Mouse (Mus musculus) midbrain, postnatal 0 days (tissue): ENCODE measurements at regions not wholly inside any gene's neighbourhood (a gene's known extent, or its start where the extent isn't known, plus 50 kb on each side); places are given as distances from the start of the nearest gene placed in this dataset.
A peak's percentile ranks its signal among the peaks of the same experiment; 100 is the strongest.
"Not testable (repeated sequence)": the region's sequence is repeated elsewhere in the genome, so short reads cannot be mapped to it uniquely, and the experiment has no call there.

ENCODE experiments used
- ATAC-seq: fragments of 200-750 bp; cut with Nextera tagmentation; 2 replicates; pipeline ENCODE4 v1.8.0; 2017; ENCODE audit warnings: moderate number of reproducible peaks, mild to moderate bottlenecking, moderate TSS enrichment, moderate library complexity; ENCODE audit not compliant: low FRiP score
- DNase-seq: peaks from one replicate; pipeline ENCODE4 v3.0.0-alpha.2; 2015; ENCODE audit warnings: low spot score
- H3K27ac ChIP-seq: fragments of 300-500 bp; sonication (generic); 2 replicates; pipeline ENCODE4 v1.5.1; 2014; ENCODE audit warnings: low read depth, mild to moderate bottlenecking, low read length, mixed read lengths
- H3K27me3 ChIP-seq: fragments of 300-500 bp; sonication (generic); 2 replicates; pipeline ENCODE4 v1.6.1; 2014; ENCODE audit warnings: low read length, control low read depth, mixed read lengths; ENCODE audit not compliant: insufficient read depth
- H3K36me3 ChIP-seq: fragments of 300-500 bp; sonication (generic); 2 replicates; pipeline ENCODE4 v1.6.1; 2014; ENCODE audit warnings: low read length, control low read depth, mixed read lengths; ENCODE audit not compliant: insufficient read depth
- H3K4me1 ChIP-seq: fragments of 300-500 bp; sonication (generic); 2 replicates; pipeline ENCODE4 v1.6.1; 2014; ENCODE audit warnings: mild to moderate bottlenecking, control low read depth, antibody characterized with exemption, low read length, mixed read lengths; ENCODE audit not compliant: insufficient read depth
- H3K4me2 ChIP-seq: fragments of 300-500 bp; sonication (generic); 2 replicates; pipeline ENCODE4 v1.6.1; 2014; ENCODE audit warnings: low read depth, mild to moderate bottlenecking, low read length, mixed read lengths; ENCODE audit not compliant: poor library complexity, severe bottlenecking
- H3K4me3 ChIP-seq: fragments of 300-500 bp; sonication (generic); 2 replicates; pipeline ENCODE4 v1.5.1; 2014; ENCODE audit warnings: low read depth, mild to moderate bottlenecking, low read length, moderate library complexity
- H3K9ac ChIP-seq: fragments of 300-500 bp; sonication (generic); replicated peaks from 2 replicates; pipeline ENCODE4 v1.6.1; 2014; ENCODE audit warnings: mild to moderate bottlenecking, low read length, moderate library complexity, mixed read lengths; ENCODE audit not compliant: poor library complexity, severe bottlenecking
- H3K9me3 ChIP-seq: fragments of 300-500 bp; sonication (generic); 2 replicates; pipeline ENCODE4 v1.6.1; 2016; ENCODE audit warnings: low read length, control low read depth
- CTCF ChIP-seq: IDR thresholded peaks from 2 replicates; pipeline ENCODE4 v1.5.1; 2016; ENCODE audit warnings: antibody characterized with exemption, mild to moderate bottlenecking
- WGBS: fragments of 180-500 bp; shearing (Covaris S2); extraction: QIAGEN DNeasy Blood & Tissue Kit; methylation state at CpG from one replicate; pipeline ENCODE4 v1.1.7; 2014; 5-methylcytosine and 5-hydroxymethylcytosine counted together

DNA sequence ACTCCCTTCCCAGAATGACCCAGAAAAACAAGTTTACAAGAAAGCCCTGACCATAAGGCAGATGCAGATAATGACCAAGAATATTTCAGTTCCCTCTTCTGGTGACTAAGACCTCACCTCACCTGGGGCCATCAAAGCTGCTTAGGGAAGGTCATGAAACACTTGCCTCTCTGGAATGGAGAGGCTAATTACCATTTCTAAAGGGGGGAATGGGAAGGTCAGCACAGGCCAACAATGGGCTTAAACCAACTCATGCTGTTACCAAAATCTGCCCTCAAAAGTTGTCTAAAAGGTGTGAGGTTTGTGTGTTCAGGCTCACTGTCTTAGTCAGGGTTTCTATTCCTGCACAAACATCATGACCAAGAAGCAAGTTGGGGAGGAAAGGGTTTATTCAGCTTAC, 123.0 kb downstream of the Sgo2b start:
- no peaks in the 10 kb centered on the region for H3K27me3 ChIP-seq
- no peak for TF ChIP-seq CTCF
- ATAC-seq, result no peak
- H3K36me3 ChIP-seq, result no peaks in the 10 kb centered on the region
- H3K9me3 ChIP-seq, result no peaks in the 10 kb centered on the region
- no peak for DNase-seq
- H3K4me2 ChIP-seq, result no peak overlapping the region
- H3K4me1 ChIP-seq, result no peaks in the 10 kb centered on the region
- H3K4me3 ChIP-seq, result no peak overlapping the region
- H3K27ac ChIP-seq, result no peak overlapping the region
- H3K9ac ChIP-seq, result no peak overlapping the region

DNA sequence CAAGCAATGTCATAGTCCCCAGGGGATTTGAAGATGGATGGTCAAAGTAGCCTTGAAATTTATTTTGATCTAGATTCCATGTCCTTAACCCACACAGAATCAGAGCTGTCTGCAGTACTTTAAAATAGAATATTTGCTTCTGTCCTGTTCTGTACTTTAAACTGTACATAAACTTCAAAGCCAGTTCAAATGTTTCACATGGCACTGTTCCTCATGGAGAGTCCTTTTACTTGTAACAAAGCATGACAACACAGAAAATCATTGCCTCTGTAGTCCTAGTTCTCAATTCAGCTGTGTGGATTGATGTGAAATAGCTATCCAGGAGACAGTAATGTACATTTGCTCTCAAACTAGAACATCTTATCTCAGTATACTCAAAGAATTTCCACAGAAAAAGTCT, 123.9 kb downstream of the Sgo2b start:
- Histone ChIP-seq H3K9me3 (no peaks in the 10 kb centered on the region), H3K4me1 (no peaks in the 10 kb centered on the region), H3K27me3 (no peaks in the 10 kb centered on the region), H3K27ac (no peak overlapping the region), H3K4me2 (no peak overlapping the region), H3K4me3 (no peak overlapping the region), H3K36me3 (no peaks in the 10 kb centered on the region), H3K9ac (no peak overlapping the region)
- no peak for DNase-seq
- TF ChIP-seq CTCF, result no peak
- ATAC-seq, result no peak

DNA sequence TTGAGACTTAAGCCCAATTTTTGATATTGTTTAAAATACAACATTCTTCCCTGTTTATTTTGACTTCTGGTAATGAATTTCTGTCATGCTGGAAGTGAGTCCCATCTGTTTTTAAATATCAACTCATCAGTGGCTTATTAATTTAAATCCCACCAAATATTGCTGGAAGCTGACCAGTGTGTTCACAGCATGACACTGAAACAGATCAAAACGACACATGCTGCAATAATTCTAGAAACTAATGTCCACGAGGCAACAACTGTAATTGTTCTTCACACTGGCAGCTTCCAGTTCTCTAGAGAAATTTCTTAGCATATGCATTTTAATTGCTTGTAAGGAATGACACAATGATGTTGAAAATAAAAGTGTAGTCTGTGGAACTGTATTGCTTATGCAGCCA, 167.6 kb downstream of the Sgo2b start:
- Histone ChIP-seq H3K4me1 (no peaks in the 10 kb centered on the region), H3K4me2 (no peak overlapping the region), H3K9me3 (no peaks in the 10 kb centered on the region), H3K36me3 (no peaks in the 10 kb centered on the region), H3K27ac (no peak overlapping the region), H3K4me3 (no peak overlapping the region), H3K27me3 (no peaks in the 10 kb centered on the region), H3K9ac (no peak overlapping the region)
- 37% methylated on average over 2 of the region's 2 CpGs for WGBS
- DNase-seq, result peak; percentile 56
- TF ChIP-seq CTCF, result no peak
- ATAC-seq, result no peak

DNA sequence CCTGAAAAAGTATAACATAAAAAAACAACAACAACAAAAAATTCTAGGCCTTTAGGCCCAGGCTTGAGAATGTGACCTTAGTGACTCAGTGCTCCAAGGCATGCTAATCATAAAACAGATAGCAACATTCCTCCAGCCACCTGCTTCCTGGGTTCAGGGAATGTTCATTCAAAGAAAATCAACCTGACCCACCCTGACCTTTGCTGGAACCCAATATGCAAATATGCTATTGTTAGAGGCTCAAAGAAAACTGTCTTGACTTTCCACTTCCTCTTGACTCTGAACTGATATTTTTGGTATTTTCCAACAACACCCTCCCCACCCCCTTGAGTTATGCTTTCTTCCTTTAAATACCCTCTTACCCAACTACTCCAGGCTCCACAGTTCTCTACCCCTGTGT, 191.2 kb downstream of the Sgo2b start:
- no peak overlapping the region for H3K4me3 ChIP-seq
- H3K9ac ChIP-seq, result no peak overlapping the region
- H3K9me3 ChIP-seq, result no peaks in the 10 kb centered on the region
- no peaks in the 10 kb centered on the region for H3K4me1 ChIP-seq
- H3K36me3 ChIP-seq, result no peaks in the 10 kb centered on the region
- no peak overlapping the region for H3K27ac ChIP-seq
- no peak overlapping the region for H3K4me2 ChIP-seq
- ATAC-seq, result no peak
- no peaks in the 10 kb centered on the region for H3K27me3 ChIP-seq
- TF ChIP-seq CTCF, result no peak
- DNase-seq, result no peak

DNA sequence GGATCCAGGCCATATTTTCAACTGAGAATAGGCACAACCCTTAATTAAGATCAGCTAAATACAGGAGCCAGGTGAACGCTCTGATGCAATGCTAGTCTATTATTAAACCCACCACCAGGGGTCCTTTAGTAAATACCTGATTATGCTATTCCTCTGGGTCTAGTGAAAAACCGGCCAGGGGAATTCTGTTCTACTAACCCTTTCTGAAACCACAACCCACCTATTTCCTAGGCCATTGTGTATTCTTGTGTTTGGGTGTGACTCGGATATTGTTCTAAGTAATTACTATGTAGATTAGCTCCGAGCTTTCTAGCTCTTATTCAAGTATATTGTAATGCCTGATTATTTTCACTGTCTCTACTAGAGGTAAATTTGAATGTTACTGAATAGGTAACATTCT, 192.1 kb downstream of the Sgo2b start:
- H3K36me3 ChIP-seq, H3K4me1 ChIP-seq, H3K4me2 ChIP-seq, ATAC-seq, H3K27ac ChIP-seq, H3K27me3 ChIP-seq, DNase-seq, H3K9me3 ChIP-seq, H3K4me3 ChIP-seq, H3K9ac ChIP-seq: not testable (repeated sequence)
- WGBS, result 78% methylated on average over 4 of the region's 4 CpGs

DNA sequence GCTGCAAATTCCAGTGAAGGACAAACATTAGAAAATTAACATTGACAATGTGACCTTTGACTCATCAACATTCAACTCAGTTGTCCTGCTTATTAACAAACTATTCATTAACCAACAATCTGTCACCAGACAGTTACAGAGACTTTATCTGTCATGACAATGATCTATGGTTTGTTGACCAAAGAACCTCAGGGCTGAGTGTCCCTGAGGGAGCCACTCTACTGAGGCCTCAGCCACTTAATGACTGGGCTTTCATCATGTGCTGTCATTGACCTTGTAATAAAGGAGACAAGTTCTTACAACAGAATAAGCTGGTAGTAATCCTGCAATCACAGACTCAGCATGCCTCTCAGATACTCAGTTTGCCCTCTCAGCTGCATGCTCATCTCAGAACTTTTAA, 196.8 kb downstream of the Sgo2b start:
- Histone ChIP-seq H3K9me3 (no peaks in the 10 kb centered on the region), H3K27me3 (no peaks in the 10 kb centered on the region), H3K27ac (no peak overlapping the region), H3K36me3 (no peaks in the 10 kb centered on the region), H3K4me3 (no peak overlapping the region), H3K4me2 (no peak overlapping the region), H3K4me1 (no peaks in the 10 kb centered on the region), H3K9ac (no peak overlapping the region)
- peak; percentile 53 for DNase-seq
- ATAC-seq, result no peak
- TF ChIP-seq CTCF, result no peak

DNA sequence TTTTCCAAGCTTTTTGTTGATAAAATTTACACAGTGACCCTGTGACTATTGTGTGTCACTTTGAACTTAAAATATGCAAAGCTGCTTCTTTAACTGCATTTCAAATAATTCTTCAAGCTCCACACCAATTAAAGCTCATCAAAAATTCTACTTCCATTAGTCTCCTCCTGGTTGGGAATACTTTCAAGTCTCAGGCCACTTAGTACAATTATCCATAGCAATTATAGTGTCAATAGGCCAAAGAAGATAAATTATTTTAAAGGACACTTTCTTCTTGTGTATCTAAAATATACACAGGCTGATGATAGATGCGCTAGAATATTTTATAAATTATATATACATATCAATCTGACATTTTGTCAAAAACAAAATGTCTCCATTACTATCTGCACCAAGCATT, 197.2 kb downstream of the Sgo2b start:
- H3K27me3 ChIP-seq, result no peaks in the 10 kb centered on the region
- H3K9ac ChIP-seq, result no peak overlapping the region
- H3K9me3 ChIP-seq, result no peaks in the 10 kb centered on the region
- no peaks in the 10 kb centered on the region for H3K4me1 ChIP-seq
- TF ChIP-seq CTCF, result no peak
- WGBS, result 78% methylated on average over 1 of the region's 1 CpGs
- H3K27ac ChIP-seq, result no peak overlapping the region
- no peak overlapping the region for H3K4me3 ChIP-seq
- no peak overlapping the region for H3K4me2 ChIP-seq
- no peak for DNase-seq
- ATAC-seq, result no peak
- no peaks in the 10 kb centered on the region for H3K36me3 ChIP-seq
